Mouse (Mus musculus) neutrophil, adult 83 days (primary cell): Measurements from ENCODE around the gene Gm10721. TPM values are rescaled to one million over a fixed set of nuclear protein-coding genes. Genes with fewer than 3 reads are reported as not detected.

Source experiments
- total RNA-seq, 2 experiments: library from RNA; stranded (reverse); gene quantifications; one replicate each; pipeline ENCODE4 v1.2.4; 2023

Gm10721 gene
- total RNA-seq: 1 to 10 TPM; 1.5 to 4.6 TPM

GRCm38 (mm10) chr9:3012733-3013279 lies at the start of gene Gm10721:
Gene Gm10721 (plus strand): TSS chr9:3013140.

GRCm38 (mm10) chr9:3000445-3000972 lies 12.4 kb upstream of the Gm10721 start, which contains the start of gene Gm10722:
Gene Gm10722 (plus strand): TSS chr9:3000922.

DNA sequence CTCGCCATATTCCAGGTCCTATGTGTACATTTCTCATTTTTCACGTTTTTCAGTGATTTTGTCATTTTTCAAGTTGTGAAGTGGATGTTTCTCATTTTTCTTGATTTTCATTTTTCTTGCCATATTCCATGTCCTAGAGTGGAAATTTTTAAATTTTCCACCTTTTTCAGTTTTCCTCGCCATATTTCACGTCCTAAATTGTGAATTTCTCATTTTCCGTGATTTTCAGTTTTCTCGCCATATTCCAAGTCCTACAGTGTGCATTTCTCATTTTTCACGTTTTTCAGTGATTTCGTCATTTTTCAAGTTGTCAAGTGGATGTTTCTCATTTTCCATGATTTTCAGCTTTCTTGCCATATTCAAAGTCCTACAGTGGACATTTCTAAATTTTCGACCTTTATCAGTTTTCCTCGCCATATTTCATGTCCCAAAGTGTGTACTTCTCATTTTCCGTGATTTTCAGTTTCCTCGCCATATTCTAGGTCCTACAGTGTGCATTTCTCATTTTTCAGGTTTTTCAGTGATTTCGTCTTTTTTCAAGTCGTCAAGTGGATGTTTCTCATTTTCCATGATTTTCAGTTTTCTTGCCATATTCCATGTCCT lies 10.0 kb upstream of the Gm10721 start, which contains the start of gene Gm11168:
Gene Gm11168, plus strand, starts transcription at position 553 of the 603 bp plus-strand sequence.

GRCm38 (mm10) chr9:3015354-3015753 lies 2.4 kb downstream of the Gm10721 start, which contains the start of gene Gm10720:
Gene Gm10720 (plus strand): TSS chr9:3015654.

GRCm38 (mm10) chr9:3017108-3017507 lies 4.2 kb downstream of the Gm10721 start, which contains the start of gene Gm10719:
Gene Gm10719 (plus strand): TSS chr9:3017408.

GRCm38 (mm10) chr9:3023312-3023984 lies 10.5 kb downstream of the Gm10721 start, which contains the start of gene Gm10718:
Gene Gm10718 (plus strand): TSS chr9:3023547.

GRCm38 (mm10) chr9:3024912-3025467 lies 12.1 kb downstream of the Gm10721 start, which contains the start of gene Gm10717:
Gene Gm10717 (plus strand): TSS chr9:3025417.

GRCm38 (mm10) chr9:3034299-3034698 lies 21.4 kb downstream of the Gm10721 start, which contains the start of gene Gm17535:
Gene Gm17535 (plus strand): TSS chr9:3034599.

DNA sequence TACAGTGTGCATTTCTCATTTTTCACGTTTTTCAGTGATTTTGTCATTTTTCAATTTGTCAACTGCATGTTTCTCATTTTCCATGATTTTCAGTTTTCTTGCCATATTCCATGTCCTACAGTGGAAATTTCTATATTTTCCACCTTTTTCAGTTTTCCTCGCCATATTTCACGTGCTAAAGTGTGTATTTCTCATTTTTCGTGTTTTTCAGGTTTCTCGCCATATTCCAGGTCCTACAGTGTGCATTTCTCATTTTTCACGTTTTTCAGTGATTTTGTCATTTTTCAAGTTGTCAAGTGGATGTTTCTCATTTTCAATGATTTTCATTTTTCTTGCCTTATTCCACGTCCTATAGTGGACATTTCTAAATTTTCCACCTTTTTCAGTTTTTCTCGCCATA lies 23.6 kb downstream of the Gm10721 start, which contains the start of gene Gm10715:
Gene Gm10715, plus strand, starts transcription at position 301 of the 400 bp plus-strand sequence.

Other genes starting within 250 kb of the Gm10721 start
- not detected for gene Gm10722, start 12.2 kb upstream of the Gm10721 start, total RNA-seq
- gene Gm11168, start 9.8 kb upstream of the Gm10721 start, total RNA-seq: 1 to 10 TPM in 1 of 2 experiments, not detected in 1; 1.3 TPM
- 1 to 10 TPM in 1 of 2 experiments, not detected in 1; 1.8 TPM for gene Gm10720, start 2.5 kb downstream of the Gm10721 start, total RNA-seq
- 1 to 10 TPM; 3.2 to 4.5 TPM for gene Gm10719, start 4.3 kb downstream of the Gm10721 start, total RNA-seq
- 1 to 10 TPM; 3.5 to 6.1 TPM for gene Gm10718, start 10.4 kb downstream of the Gm10721 start, total RNA-seq
- 1 to 10 TPM; 1.3 to 1.6 TPM for gene Gm10717, start 12.3 kb downstream of the Gm10721 start, total RNA-seq
- gene Gm17535, start 21.5 kb downstream of the Gm10721 start, total RNA-seq: not detected
- gene Gm10715, start 23.7 kb downstream of the Gm10721 start, total RNA-seq: not detected